Mouse (Mus musculus) kidney, postnatal 25 days (tissue): ENCODE results near the gene Kbtbd4.

ENCODE experiments used
- DNase-seq, 2 experiments: peaks; one replicate each; pipeline ENCODE4 v3.0.0; 2021; ENCODE audit warnings: mixed read lengths in 2 of 2

Gene Kbtbd4

GRCm38 (mm10) chr2:90906721-90907120 is 2.2 kb downstream of the Kbtbd4 start:
- DNase-seq: no peak

GRCm38 (mm10) chr2:90910861-90911260 is 6.3 kb downstream of the Kbtbd4 start:
- no peak for DNase-seq

GRCm38 (mm10) chr2:90911668-90912067 is 7.1 kb downstream of the Kbtbd4 start:
- no peak for DNase-seq

- DNase-seq: peak; percentile 62 to 66
Measured at GRCm38 (mm10) chr2:90913671-90914070, 9.1 kb downstream of the Kbtbd4 start.

- peak in 1 of 2 experiments; percentile 14 for DNase-seq
Measured at GRCm38 (mm10) chr2:90915516-90915915, 11.0 kb downstream of the Kbtbd4 start.

GRCm38 (mm10) chr2:90916560-90917232 is 12.2 kb downstream of the Kbtbd4 start:
- DNase-seq: no peak

GRCm38 (mm10) chr2:90917233-90917998 is 12.9 kb downstream of the Kbtbd4 start:
- DNase-seq: peak; percentile 65 to 89

GRCm38 (mm10) chr2:90917999-90918698 is 13.6 kb downstream of the Kbtbd4 start:
- peak; percentile 85 to 90 for DNase-seq

- DNase-seq: no peak
Measured at GRCm38 (mm10) chr2:90921178-90921577, 16.6 kb downstream of the Kbtbd4 start.

GRCm38 (mm10) chr2:90922636-90923035 is 18.1 kb downstream of the Kbtbd4 start:
- DNase-seq: no peak

- no peak for DNase-seq
Measured at GRCm38 (mm10) chr2:90928566-90928965, 24.0 kb downstream of the Kbtbd4 start.

GRCm38 (mm10) chr2:90931829-90932228 is 27.3 kb downstream of the Kbtbd4 start:
- no peak for DNase-seq

- DNase-seq: no peak
Measured at GRCm38 (mm10) chr2:90932273-90932672, 27.7 kb downstream of the Kbtbd4 start.

- DNase-seq: no peak
Measured at GRCm38 (mm10) chr2:90938362-90938761, 33.8 kb downstream of the Kbtbd4 start.

GRCm38 (mm10) chr2:90939750-90940149 is 35.2 kb downstream of the Kbtbd4 start:
- DNase-seq: peak in 1 of 2 experiments; percentile 38

- peak; percentile 83 to 92 for DNase-seq
Measured at GRCm38 (mm10) chr2:90940233-90941229, 36.0 kb downstream of the Kbtbd4 start, which contains the start of gene Celf1. Gene Celf1, plus strand, starts transcription at chr2:90940382.

- DNase-seq: no peak
Measured at GRCm38 (mm10) chr2:90941744-90942143, 37.2 kb downstream of the Kbtbd4 start.

GRCm38 (mm10) chr2:90950149-90950548 is 45.6 kb downstream of the Kbtbd4 start:
- no peak for DNase-seq

- no peak for DNase-seq
Measured at GRCm38 (mm10) chr2:90950582-90951194, 46.1 kb downstream of the Kbtbd4 start.

- DNase-seq: no peak
Measured at GRCm38 (mm10) chr2:90953461-90953860, 48.9 kb downstream of the Kbtbd4 start.

GRCm38 (mm10) chr2:90956053-90956452 is 51.5 kb downstream of the Kbtbd4 start:
- DNase-seq: no peak

GRCm38 (mm10) chr2:90958856-90959255 is 54.3 kb downstream of the Kbtbd4 start:
- DNase-seq: no peak
